ENCODE assay signal across 1 mouse cellular context in the genomic region with DNA sequence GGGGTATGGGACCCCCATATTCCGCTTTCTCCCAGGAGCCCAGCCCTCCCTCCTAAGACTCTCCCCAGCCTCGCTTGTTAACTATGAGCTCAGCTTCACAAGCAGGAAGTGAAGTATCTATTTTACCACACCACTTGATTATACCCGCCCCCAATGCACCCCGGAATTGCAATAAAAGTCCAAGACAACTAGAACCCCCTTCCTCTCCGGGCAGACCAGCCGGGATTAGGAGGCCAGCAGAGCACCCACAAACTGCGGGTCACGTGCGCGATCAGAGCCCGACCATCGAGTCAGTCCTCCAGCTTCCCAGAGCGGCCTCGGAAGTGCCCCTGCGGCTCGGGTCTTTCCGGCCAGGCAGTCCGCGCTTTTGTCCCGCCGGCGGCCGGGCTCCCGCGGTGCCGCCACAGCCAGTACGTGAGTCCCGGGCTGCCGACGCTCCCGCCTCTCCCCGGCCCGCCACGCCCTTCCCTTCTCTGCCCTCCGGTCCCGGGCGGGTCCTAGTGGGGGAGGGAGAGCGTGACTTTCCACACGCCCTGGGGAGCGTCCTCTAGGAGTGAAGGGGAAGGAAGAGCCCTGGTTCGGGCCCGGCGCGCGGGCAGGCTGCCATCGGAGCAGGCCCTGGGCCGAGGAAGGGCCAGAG.
TF ChIP-seq lines count a peak whose summit lies in the region.

A gene (plus strand): TSS at position 164 of the 640 bp plus-strand sequence.

TF ChIP-seq in CH12.LX, 34 proteins besides CTCF, POLR2A, EP300 and RAD21 (continued from another document):
- TF ChIP-seq TBP (conservative IDR thresholded peaks at IDR 0.05; ENCODE audit: low read depth, low read length): peak; percentile 73
- 0 out of 2 replicates have a peak, but pooled peaks have one; percentile 47 for TF ChIP-seq POLR2AphosphoS2 (IDR thresholded peaks at IDR 0.05; ENCODE audit: low read depth, low read length)
- peak; percentile 100 for TF ChIP-seq BHLHE40 (IDR thresholded peaks at IDR 0.05; ENCODE audit: low read depth, low read length)
- TF ChIP-seq CHD1 (IDR thresholded peaks at IDR 0.05; ENCODE audit: low read depth, low read length): no peak; the same call in 1 of the 2 replicates
- TF ChIP-seq JUN (IDR thresholded peaks at IDR 0.05; ENCODE audit: insufficient read depth, low read depth, low read length): no peak
- peak; percentile 91 for TF ChIP-seq ELF1 (IDR thresholded peaks at IDR 0.05; ENCODE audit: low read depth, low read length)
- TF ChIP-seq GABPA (IDR thresholded peaks at IDR 0.05; ENCODE audit: insufficient replicate concordance, low read depth, low read length): peak; percentile 78; the same call in 1 of the 2 replicates
- TF ChIP-seq MXI1 (IDR thresholded peaks at IDR 0.05; ENCODE audit: low read depth, low read length): peak; percentile 97
- TF ChIP-seq CHD2 (IDR thresholded peaks at IDR 0.05; ENCODE audit: low read length): peak; percentile 82
- no peak; the same call in 1 of the 2 replicates for TF ChIP-seq IRF4 (IDR thresholded peaks at IDR 0.05; ENCODE audit: low read depth, low read length)
- TF ChIP-seq E2F4 (IDR thresholded peaks at IDR 0.05; ENCODE audit: insufficient replicate concordance, low read depth, low read length): 0 out of 2 replicates have a peak, but pooled peaks have one; percentile 54
- no peak for TF ChIP-seq ZNF384 (IDR thresholded peaks at IDR 0.05; ENCODE audit: low read depth, low read length)
- TF ChIP-seq USF1 (IDR thresholded peaks at IDR 0.05; ENCODE audit: low read depth, low read length): peak; percentile 94
